Comparison of ENCODE assay signal across 15 mouse cellular contexts in the genomic region with DNA sequence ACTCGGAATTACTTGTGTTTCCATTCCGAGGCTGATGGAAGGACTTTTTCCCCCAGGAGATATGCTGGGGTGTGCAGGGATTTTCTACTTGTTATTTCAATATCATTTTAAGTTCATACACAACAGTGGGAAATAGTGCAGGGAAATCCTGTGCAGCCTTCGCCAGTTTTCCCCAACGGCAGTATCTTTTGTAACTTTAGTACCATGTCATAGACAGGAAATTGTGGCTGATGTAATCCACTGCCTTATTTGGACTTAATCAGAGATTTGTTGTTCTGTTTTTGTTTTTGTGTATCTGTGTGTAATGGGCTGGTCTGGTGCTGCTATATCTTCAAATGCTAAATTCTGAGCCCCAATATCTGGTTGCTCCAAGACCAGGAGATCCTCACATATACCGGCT.
DNase-seq lines count a peak whose midpoint lies in the region; ATAC-seq lines count a peak whose summit lies in the region.
"Had no signal": no experiment of that assay in that cellular context is flagged by ENCODE, and none has a peak within 500 bp of the region (broad histone marks: within the 10 kb centered on the region; RNA-seq: fewer than 3 reads in every experiment).

No protein-coding gene starts in this region.

- no peak overlapping the region for H3K4me2 ChIP-seq in heart, embryonic 12.5 days
- no peak overlapping the region for H3K4me2 ChIP-seq in heart, embryonic 11.5 days
- H3K4me2 ChIP-seq: forebrain, embryonic 12.5 days; hindbrain, embryonic 14.5 days had no signal

- no peaks in the 10 kb centered on the region for H3K9me3 ChIP-seq in heart, embryonic 12.5 days (replicated peaks)
- H3K9me3 ChIP-seq in heart, embryonic 11.5 days (replicated peaks; ENCODE audit: control insufficient read depth, low read length): no peaks in the 10 kb centered on the region
- H3K9me3 ChIP-seq: forebrain, embryonic 12.5 days had no signal

- no peaks in the 10 kb centered on the region for H3K27me3 ChIP-seq in heart, embryonic 12.5 days (replicated peaks)
- no peaks in the 10 kb centered on the region for H3K27me3 ChIP-seq in heart, embryonic 11.5 days (ENCODE audit: control insufficient read depth, insufficient read depth, low read length)
- H3K27me3 ChIP-seq: forebrain, embryonic 12.5 days had no signal

- 49% methylated on average over 5 of the region's 5 CpGs for WGBS in heart, embryonic 12.5 days
- 53% methylated on average over 5 of the region's 5 CpGs for WGBS in heart, embryonic 11.5 days (ENCODE audit: insufficient replicate concordance)

- H3K9ac ChIP-seq in heart, embryonic 12.5 days: no peak overlapping the region
- no peak overlapping the region for H3K9ac ChIP-seq in heart, embryonic 11.5 days (ENCODE audit: low read depth, low read length)
- H3K9ac ChIP-seq: forebrain, embryonic 12.5 days; hindbrain, embryonic 14.5 days had no signal

- H3K4me1 ChIP-seq in heart, embryonic 12.5 days (replicated peaks): peaks cover 14% of the 10 kb centered on the region
- no peaks in the 10 kb centered on the region for H3K4me1 ChIP-seq in heart, embryonic 11.5 days (ENCODE audit: control insufficient read depth, insufficient read depth, low read length)
- H3K4me1 ChIP-seq in brown adipose tissue, adult 24 weeks (ENCODE audit: control insufficient read depth, insufficient read depth, insufficient read length, low read length): peaks cover 4% of the 10 kb centered on the region
- H3K4me1 ChIP-seq: forebrain, embryonic 12.5 days had no signal

- 0 out of 2 replicates have a peak overlapping the region, but pooled peaks have one; percentile 11 for H3K27ac ChIP-seq in heart, embryonic 12.5 days (ENCODE audit: poor library complexity, severe bottlenecking)
- no peak overlapping the region for H3K27ac ChIP-seq in heart, embryonic 11.5 days (ENCODE audit: low read depth, low read length)
- H3K27ac ChIP-seq in brown adipose tissue, adult 24 weeks (replicated peaks; ENCODE audit: low read depth, low read length): peak overlapping the region; percentile 99
- H3K27ac ChIP-seq: forebrain, embryonic 12.5 days; hindbrain, embryonic 14.5 days; macrophage had no signal

- ATAC-seq in heart, embryonic 12.5 days (ENCODE audit: insufficient number of reproducible peaks, low FRiP score): no peak
- ATAC-seq in heart, embryonic 11.5 days (replicated peaks; ENCODE audit: insufficient number of reproducible peaks, low FRiP score, low TSS enrichment): no peak
- ATAC-seq: CD4-positive, CD25-positive, alpha-beta regulatory T cell, adult 4 months had no signal

- no peaks in the 10 kb centered on the region for H3K36me3 ChIP-seq in heart, embryonic 12.5 days
- H3K36me3 ChIP-seq in heart, embryonic 11.5 days (ENCODE audit: control insufficient read depth, insufficient read depth, low read length): no peaks in the 10 kb centered on the region
- H3K36me3 ChIP-seq: forebrain, embryonic 12.5 days had no signal

- DNase-seq in kidney, postnatal 10 days: peak; percentile 35
- DNase-seq in kidney, adult 9 months: no peak
- peak; percentile 13 for DNase-seq in 416B (ENCODE audit: low read depth)
- DNase-seq in neural tube, embryonic 10.5 days (ENCODE audit: extremely low spot score, low spot score): no peak
- DNase-seq in liver: no peak
- DNase-seq: adrenal gland, adult 2 months; cerebellum, adult 8-10 months; thymus, postnatal 36 days had no signal

- no peak overlapping the region for H3K4me3 ChIP-seq in heart, embryonic 12.5 days
- H3K4me3 ChIP-seq in heart, embryonic 11.5 days (ENCODE audit: low read depth, low read length): no peak overlapping the region
- no peak overlapping the region for H3K4me3 ChIP-seq in brown adipose tissue, adult 24 weeks (ENCODE audit: insufficient read depth, low read depth, low read length)
- H3K4me3 ChIP-seq: forebrain, embryonic 12.5 days had no signal

Comparison
In these comparisons a context has a peak if more than half of its experiments do, and no peak if none do; other contexts are left out.
1. DNase-seq: peak in kidney, postnatal 10 days (single experiment) and 416B (single experiment); none in kidney, adult 9 months (single experiment), neural tube, embryonic 10.5 days (single experiment) and liver (single experiment).